Mouse (Mus musculus) hindbrain, embryonic 11.5 days (tissue): ENCODE data around the gene Tas2r134. TPM values are rescaled to one million over a fixed set of nuclear protein-coding genes. Genes with fewer than 3 reads are reported as not detected.

Source experiments
- ATAC-seq: fragments of 200-750 bp; cut with Nextera tagmentation; 2 replicates; pipeline ENCODE4 v1.8.0; 2017; ENCODE audit warnings: mild to moderate bottlenecking, moderate TSS enrichment, moderate library complexity; ENCODE audit not compliant: low FRiP score
- DNase-seq: peaks from one replicate; pipeline ENCODE4 v3.0.0-alpha.2; 2015; ENCODE audit warnings: low spot score
- H3K27ac ChIP-seq: fragments of 300-500 bp; sonication (generic); 2 replicates; pipeline ENCODE4 v1.5.1; 2014; ENCODE audit warnings: mild to moderate bottlenecking, low read depth, low read length
- H3K27me3 ChIP-seq: fragments of 300-500 bp; sonication (generic); 2 replicates; pipeline ENCODE4 v1.6.1; 2014; ENCODE audit warnings: mild to moderate bottlenecking, low read length, moderate library complexity, mixed read lengths; ENCODE audit not compliant: control insufficient read depth, insufficient read depth
- H3K36me3 ChIP-seq: fragments of 300-500 bp; sonication (generic); 2 replicates; pipeline ENCODE4 v1.6.1; 2014; ENCODE audit warnings: mild to moderate bottlenecking, low read length, moderate library complexity, mixed read lengths; ENCODE audit not compliant: control insufficient read depth, insufficient read depth
- H3K4me1 ChIP-seq: fragments of 300-500 bp; sonication (generic); replicated peaks from 2 replicates; pipeline ENCODE4 v1.6.1; 2014; ENCODE audit warnings: low read length, mixed read lengths; ENCODE audit not compliant: control insufficient read depth, insufficient read depth
- H3K4me2 ChIP-seq: fragments of 300-500 bp; sonication (generic); replicated peaks from 2 replicates; pipeline ENCODE4 v1.6.1; 2014; ENCODE audit warnings: mild to moderate bottlenecking, low read depth, low read length
- H3K4me3 ChIP-seq: fragments of 300-500 bp; sonication (generic); 2 replicates; pipeline ENCODE4 v1.5.1; 2014; ENCODE audit warnings: low read depth, low read length
- H3K9ac ChIP-seq: fragments of 300-500 bp; sonication (generic); 2 replicates; pipeline ENCODE4 v1.6.1; 2014; ENCODE audit warnings: low read depth, low read length
- H3K9me3 ChIP-seq: fragments of 300-500 bp; sonication (generic); 2 replicates; pipeline ENCODE4 v1.6.1; 2016; ENCODE audit warnings: low read length; ENCODE audit not compliant: control insufficient read depth
- WGBS: fragments of 180-500 bp; shearing (Covaris S2); extraction: QIAGEN DNeasy Blood & Tissue Kit; methylation state at CpG from one replicate; pipeline ENCODE4 v1.1.7; 2014; 5-methylcytosine and 5-hydroxymethylcytosine counted together
- polyA plus RNA-seq: library from polyadenylated mRNA; unstranded; fragments of >200 nt; fragmentation: Nextera tagmentation; extraction: Ambion mirVana; gene quantifications from 2 replicates; pipeline ENCODE4 v1.2.1, GENCODE M21; 2014

The Tas2r134 gene
- polyA plus RNA-seq, 1 experiment from 2014 or later = not detected

- Histone ChIP-seq H3K4me1 (no peaks in the 10 kb centered on the region), H3K9me3 (no peaks in the 10 kb centered on the region), H3K4me2 (no peak overlapping the region), H3K36me3 (no peaks in the 10 kb centered on the region), H3K27me3 (no peaks in the 10 kb centered on the region), H3K27ac (peak overlapping the region; percentile 63; the same call in 1 of the 2 replicates), H3K4me3 (no peak overlapping the region), H3K9ac (no peak overlapping the region)
- 74% methylated on average over 19 of the region's 19 CpGs for WGBS
- DNase-seq (no peak), ATAC-seq (peak; percentile 43)
These were observed 27.7 kb upstream of the Tas2r134 start for GRCm38 (mm10) chr2:51599473-51600201.

- ATAC-seq = no peak
- no peak overlapping the region for H3K4me2 ChIP-seq
- H3K9ac ChIP-seq = no peak overlapping the region
These were observed 27.2 kb upstream of the Tas2r134 start for GRCm38 (mm10) chr2:51600202-51600487.

GRCm38 (mm10) chr2:51600873-51601272, 26.4 kb upstream of the Tas2r134 start:
- DNase-seq = no peak
- Histone ChIP-seq H3K36me3 (no peaks in the 10 kb centered on the region), H3K9ac (no peak overlapping the region), H3K4me3 (no peak overlapping the region), H3K27me3 (no peaks in the 10 kb centered on the region), H3K4me1 (no peaks in the 10 kb centered on the region), H3K9me3 (no peaks in the 10 kb centered on the region), H3K4me2 (no peak overlapping the region), H3K27ac (no peak overlapping the region)
- ATAC-seq = no peak
- WGBS = 78% methylated on average over 8 of the region's 8 CpGs

More at GRCm38 (mm10) chr2:51600202-51600487, 27.2 kb upstream of the Tas2r134 start:
- H3K27me3 ChIP-seq = no peaks in the 10 kb centered on the region
- H3K36me3 ChIP-seq = no peaks in the 10 kb centered on the region
- no peaks in the 10 kb centered on the region for H3K4me1 ChIP-seq
- 0 out of 2 replicates have a peak overlapping the region, but pooled peaks have one; percentile 63 for H3K27ac ChIP-seq
- no peak overlapping the region for H3K4me3 ChIP-seq
- no peak for DNase-seq
- H3K9me3 ChIP-seq = no peaks in the 10 kb centered on the region
- 41% methylated on average over 3 of the region's 3 CpGs for WGBS

GRCm38 (mm10) chr2:51610305-51610704, 17.0 kb upstream of the Tas2r134 start:
- Histone ChIP-seq H3K36me3 (no peaks in the 10 kb centered on the region), H3K9ac (no peak overlapping the region), H3K27ac (peak overlapping the region; percentile 61), H3K4me2 (no peak overlapping the region), H3K4me3 (no peak overlapping the region), H3K4me1 (0 out of 2 replicates have a peak, but pooled peaks cover 2% of the 10 kb centered on the region), H3K9me3 (no peaks in the 10 kb centered on the region), H3K27me3 (no peaks in the 10 kb centered on the region)
- no peak for DNase-seq
- 45% methylated on average over 10 of the region's 10 CpGs for WGBS
- peak; percentile 56; the same call in 1 of the 2 replicates for ATAC-seq

- H3K9ac ChIP-seq = no peak overlapping the region
- WGBS = 24% methylated on average over 2 of the region's 2 CpGs
- no peak overlapping the region for H3K4me3 ChIP-seq
- ATAC-seq (peak; percentile 78), DNase-seq (peak; percentile 41)
- H3K27me3 ChIP-seq = no peaks in the 10 kb centered on the region
- no peaks in the 10 kb centered on the region for H3K9me3 ChIP-seq
- H3K27ac ChIP-seq = no peak overlapping the region
- H3K4me1 ChIP-seq = 0 out of 2 replicates have a peak, but pooled peaks cover 2% of the 10 kb centered on the region
- H3K36me3 ChIP-seq = no peaks in the 10 kb centered on the region
- H3K4me2 ChIP-seq = no peak overlapping the region
These were observed 16.4 kb upstream of the Tas2r134 start for GRCm38 (mm10) chr2:51610897-51611296.

- no peaks in the 10 kb centered on the region for H3K9me3 ChIP-seq
- no peaks in the 10 kb centered on the region for H3K27me3 ChIP-seq
- H3K9ac ChIP-seq = no peak overlapping the region
- DNase-seq (no peak), ATAC-seq (no peak)
- 81% methylated on average over 4 of the region's 4 CpGs for WGBS
- no peak overlapping the region for H3K4me2 ChIP-seq
- H3K36me3 ChIP-seq = no peaks in the 10 kb centered on the region
- H3K27ac ChIP-seq = no peak overlapping the region
- H3K4me1 ChIP-seq = 0 out of 2 replicates have a peak, but pooled peaks cover 2% of the 10 kb centered on the region
- no peak overlapping the region for H3K4me3 ChIP-seq
These were observed 13.6 kb upstream of the Tas2r134 start for GRCm38 (mm10) chr2:51613716-51614115.

GRCm38 (mm10) chr2:51621931-51622330, 5.4 kb upstream of the Tas2r134 start:
- Histone ChIP-seq H3K4me2 (no peak overlapping the region), H3K27me3 (no peaks in the 10 kb centered on the region), H3K4me3 (no peak overlapping the region), H3K4me1 (no peaks in the 10 kb centered on the region), H3K9me3 (no peaks in the 10 kb centered on the region), H3K36me3 (no peaks in the 10 kb centered on the region), H3K27ac (no peak overlapping the region), H3K9ac (no peak overlapping the region)
- DNase-seq (no peak), ATAC-seq (no peak)
- 92% methylated on average over 2 of the region's 2 CpGs for WGBS

GRCm38 (mm10) chr2:51626007-51626406, 1.3 kb upstream of the Tas2r134 start:
- H3K4me3 ChIP-seq = no peak overlapping the region
- WGBS = 86% methylated on average over 3 of the region's 3 CpGs
- ATAC-seq (no peak), DNase-seq (no peak)
- no peak overlapping the region for H3K4me2 ChIP-seq
- H3K9ac ChIP-seq = no peak overlapping the region
- no peaks in the 10 kb centered on the region for H3K4me1 ChIP-seq
- H3K9me3 ChIP-seq = no peaks in the 10 kb centered on the region
- H3K27me3 ChIP-seq = no peaks in the 10 kb centered on the region
- no peak overlapping the region for H3K27ac ChIP-seq
- no peaks in the 10 kb centered on the region for H3K36me3 ChIP-seq

GRCm38 (mm10) chr2:51631428-51631827, 4.1 kb downstream of the Tas2r134 start:
- Histone ChIP-seq H3K27me3 (no peaks in the 10 kb centered on the region), H3K27ac (no peak overlapping the region), H3K9me3 (no peaks in the 10 kb centered on the region), H3K9ac (no peak overlapping the region), H3K4me1 (no peaks in the 10 kb centered on the region), H3K4me2 (no peak overlapping the region), H3K36me3 (no peaks in the 10 kb centered on the region), H3K4me3 (no peak overlapping the region)
- WGBS = 86% methylated on average over 2 of the region's 2 CpGs
- DNase-seq = no peak
- no peak for ATAC-seq
